Mouse (Mus musculus) MN1 (cell line): Measurements from ENCODE around the gene Shf.
"Not testable (repeated sequence)": the region's sequence is repeated elsewhere in the genome, so short reads cannot be mapped to it uniquely, and the experiment has no call there.

Source experiments
- DNase-seq: peaks from one replicate; pipeline ENCODE4 v3.0.0-alpha.2; 2016; ENCODE audit warnings: low spot score

Shf gene

DNA sequence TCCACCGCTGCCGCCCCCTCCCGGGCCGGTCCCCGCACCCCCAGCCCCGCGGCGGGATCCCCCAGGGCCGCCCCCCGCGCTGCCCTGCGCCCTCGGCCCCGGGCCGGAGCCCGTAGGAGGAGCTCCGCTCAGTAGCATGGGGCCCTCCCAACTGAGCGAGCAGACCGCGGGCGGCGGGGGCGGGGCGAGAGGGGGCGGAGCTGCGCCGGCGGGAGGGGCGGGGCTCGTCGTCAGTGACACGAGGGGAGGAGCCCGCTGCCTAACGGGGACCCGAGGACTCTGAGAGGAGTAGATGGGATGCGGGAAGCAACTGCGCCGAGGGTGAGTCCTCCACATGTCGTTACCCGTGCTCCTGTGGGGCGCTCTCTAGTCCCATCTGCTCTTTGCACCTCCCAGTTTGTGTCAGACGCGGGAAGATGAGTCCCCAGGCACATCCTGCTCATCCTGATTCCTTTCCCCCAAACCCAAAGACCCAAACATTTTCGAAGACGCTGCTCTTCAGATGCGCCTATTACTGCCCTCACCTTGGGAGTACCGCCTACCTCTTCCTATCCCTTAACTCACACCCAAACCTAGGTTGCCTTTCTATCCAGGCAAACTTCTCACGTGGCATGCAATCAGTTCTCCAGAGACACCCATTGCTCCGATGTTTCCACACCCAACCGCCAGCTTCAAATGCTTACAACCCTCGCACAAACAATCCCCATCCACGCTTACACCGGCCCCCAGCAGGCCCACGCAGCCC is at the start of gene Shf:
Gene Shf, minus strand, starts transcription at position 168 of the 745 bp plus-strand sequence.
- DNase-seq: peak; percentile 88

DNA sequence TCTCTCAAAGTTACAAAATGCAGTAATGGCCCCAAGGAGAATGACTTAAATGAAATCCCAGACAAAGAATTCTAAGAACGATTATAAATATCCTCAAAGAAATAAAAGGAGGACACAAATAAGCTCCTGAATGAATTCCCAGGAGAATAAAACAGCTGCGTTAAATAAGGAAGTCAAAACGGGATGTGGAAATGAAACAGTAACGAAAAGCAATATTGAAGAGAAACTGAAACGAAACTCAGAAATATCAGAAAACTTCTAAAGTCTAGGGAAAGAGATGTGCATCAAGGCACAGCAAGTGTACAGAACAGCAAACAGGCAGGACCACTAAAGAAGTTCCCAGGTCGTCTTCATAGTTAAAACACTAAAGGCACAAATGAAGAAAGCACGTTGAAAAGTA is 40.0 kb upstream of the Shf start:
- peak; percentile 5 for DNase-seq

DNA sequence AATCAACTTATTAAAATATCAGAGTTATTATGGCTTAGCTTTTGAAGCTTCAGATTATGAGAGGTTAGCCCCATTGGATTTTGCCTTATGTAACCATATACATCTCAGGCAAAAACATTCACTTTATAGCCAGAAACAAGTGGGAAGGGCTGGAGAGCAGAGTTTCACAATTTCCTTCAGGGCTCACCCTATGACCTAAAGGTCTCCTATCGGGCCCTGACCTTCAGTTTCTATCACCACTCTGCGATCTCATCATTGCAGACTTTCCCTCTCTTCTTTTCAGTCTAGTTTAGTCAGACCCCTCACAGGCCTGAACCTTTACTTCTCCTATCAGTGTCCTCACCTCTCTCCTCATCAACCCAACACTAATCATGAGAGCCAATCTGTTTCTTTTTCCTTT is 38.6 kb upstream of the Shf start:
- DNase-seq: no peak

DNA sequence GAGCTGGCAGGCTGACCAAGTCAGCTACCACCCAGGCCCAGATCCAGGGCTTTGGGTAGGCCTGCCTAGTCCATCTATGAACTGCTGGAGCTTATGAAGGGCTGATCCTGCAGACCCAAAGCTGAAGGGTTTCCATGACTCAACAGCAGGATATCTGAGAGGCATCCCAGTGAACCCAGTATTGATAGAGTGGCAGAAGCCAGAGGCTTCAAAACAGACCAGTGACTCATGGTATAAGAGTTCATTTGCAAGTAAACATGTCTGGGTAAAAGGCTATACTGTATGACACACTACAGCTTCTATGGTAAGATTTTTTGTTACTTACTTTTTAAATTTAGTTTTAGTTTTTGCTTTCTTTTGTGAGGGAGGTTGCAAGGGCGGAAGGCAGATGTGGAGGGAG is 27.2 kb upstream of the Shf start:
- DNase-seq: no peak

DNA sequence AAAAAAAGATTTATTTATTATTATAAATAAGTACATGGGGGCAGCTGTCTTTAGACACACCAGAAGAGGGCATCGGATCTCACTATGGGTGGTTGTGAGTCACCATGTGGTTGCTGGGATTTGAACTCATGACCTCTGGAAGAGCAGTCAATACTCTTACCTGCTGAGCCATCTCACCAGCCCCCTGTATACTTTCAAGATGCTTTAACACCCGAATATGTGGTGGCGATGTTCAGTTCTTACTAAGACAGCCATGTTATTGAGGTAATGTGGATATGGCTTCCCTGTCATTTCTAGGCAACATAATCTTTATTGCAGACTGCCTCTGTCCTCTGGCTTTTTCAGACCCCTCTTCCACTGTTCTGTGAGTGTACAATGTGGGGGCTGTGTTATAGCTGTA is 18.2 kb upstream of the Shf start:
- not testable (repeated sequence) for DNase-seq

DNA sequence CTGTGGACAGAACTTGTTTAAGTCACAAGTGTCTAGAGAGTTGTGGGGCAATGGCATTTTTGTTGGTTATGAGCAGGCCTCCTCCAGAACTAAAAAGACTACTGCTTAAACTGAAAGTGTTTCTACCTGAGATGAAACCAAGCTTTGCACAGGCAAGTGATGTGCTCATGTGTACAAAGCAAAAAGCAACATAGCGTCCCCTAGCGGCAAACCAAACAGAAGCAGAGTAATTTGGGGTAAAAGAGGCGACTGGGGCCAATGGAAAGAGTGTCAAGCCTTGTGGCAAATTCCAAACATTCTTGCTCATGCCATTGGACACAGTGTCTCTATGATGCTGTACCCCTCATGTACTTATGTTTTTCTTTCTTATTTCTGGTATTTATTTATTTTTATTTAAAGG is 16.1 kb upstream of the Shf start:
- no peak for DNase-seq

DNA sequence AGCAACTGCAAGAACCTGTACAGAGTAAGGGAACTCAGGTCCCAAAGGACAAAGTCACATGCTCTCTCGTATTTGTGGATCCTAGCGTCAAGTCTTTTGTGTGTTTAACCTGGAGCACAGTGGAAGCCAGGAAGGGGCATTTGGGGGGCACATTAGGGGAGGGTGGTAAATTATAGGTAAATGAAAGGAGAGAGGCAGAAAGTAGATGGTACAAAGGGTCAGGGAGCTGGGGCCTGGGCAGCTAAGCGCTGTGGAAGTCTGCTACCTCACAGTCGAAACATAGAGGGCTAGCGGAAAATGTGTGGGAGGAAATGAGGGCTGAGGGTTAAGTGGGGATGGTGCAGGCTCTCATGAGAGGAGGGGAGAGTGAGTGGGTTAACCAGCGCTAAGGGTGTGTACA is 13.2 kb upstream of the Shf start:
- DNase-seq: no peak

DNA sequence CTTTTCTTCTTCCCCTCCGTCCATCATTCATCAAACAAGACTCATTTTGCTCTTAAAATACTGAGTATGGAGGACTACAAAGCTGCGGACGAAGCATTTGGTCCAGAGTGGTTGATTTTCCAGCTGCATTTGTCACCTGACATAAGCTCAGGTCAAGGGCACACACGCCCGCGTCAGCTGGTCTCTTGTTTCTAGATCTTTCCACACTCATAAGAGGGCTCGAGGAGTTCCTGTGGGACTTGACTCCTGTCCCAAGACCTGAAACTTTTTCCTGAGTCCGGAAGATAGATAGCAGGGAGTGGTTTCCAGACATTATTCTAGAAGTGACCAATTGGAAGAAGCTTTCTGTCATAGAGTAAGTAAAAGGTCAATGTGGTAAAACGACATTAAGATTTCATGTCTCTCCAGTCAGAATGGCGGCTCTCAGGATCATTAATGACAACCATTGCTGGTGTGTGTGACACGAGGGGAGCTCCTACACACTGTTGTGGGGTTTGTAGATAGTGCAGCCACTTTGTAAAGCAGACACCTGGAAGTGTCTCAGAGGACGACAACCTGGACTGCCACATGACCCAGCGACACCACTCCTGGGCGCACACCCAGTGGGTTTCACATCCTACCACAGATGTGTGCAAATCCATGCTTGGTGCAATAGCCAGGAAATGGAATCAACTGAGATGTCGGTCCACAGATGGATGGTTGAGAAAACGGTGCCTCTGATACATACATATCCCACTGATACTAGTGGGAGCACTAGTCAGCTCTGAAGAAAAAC is 12.6 kb upstream of the Shf start:
- DNase-seq: no peak

DNA sequence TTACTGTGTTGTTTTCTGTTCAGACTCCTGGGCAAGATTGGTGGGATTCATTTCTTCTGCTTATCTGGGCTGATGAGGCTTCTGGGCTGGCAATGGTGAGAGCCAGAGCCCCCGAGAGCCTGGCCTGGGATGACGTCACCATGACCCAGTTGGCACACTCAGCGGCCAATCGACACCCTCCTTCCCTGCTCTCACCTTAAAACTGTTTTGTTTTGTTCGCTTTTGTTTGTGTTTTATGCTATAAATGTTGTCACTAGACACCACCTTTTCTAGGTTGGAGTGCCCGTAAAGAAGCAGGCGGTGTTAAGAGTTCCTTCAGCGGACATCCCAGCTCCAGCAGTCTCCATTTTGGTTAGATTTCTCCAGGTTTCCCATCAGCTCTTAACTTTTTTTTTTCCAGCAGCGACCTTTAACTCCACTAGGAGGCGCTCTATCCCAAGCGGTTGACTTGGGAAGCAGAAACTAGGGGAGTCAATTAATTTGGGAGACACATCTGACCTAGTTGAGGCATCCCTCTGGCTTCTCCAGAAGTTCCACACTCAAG is 11.9 kb upstream of the Shf start:
- peak; percentile 65 for DNase-seq

DNA sequence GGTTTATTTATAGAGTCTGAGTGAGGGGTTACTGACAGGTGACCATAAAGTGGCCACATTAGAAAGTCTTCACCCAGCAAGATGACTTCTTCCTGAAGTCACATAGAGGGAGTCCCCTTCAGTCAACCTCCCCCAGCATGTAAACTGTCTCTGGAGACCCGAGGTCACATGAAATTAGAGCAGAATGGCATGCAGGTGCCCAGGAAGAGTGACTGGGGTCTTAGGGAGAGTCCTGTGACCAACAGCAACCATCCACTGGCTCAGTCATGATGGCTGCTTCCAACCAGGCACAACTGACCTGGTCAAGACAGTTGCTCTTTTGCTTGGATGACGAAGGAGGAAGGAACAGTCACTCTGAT is 10.3 kb upstream of the Shf start:
- DNase-seq: no peak

DNA sequence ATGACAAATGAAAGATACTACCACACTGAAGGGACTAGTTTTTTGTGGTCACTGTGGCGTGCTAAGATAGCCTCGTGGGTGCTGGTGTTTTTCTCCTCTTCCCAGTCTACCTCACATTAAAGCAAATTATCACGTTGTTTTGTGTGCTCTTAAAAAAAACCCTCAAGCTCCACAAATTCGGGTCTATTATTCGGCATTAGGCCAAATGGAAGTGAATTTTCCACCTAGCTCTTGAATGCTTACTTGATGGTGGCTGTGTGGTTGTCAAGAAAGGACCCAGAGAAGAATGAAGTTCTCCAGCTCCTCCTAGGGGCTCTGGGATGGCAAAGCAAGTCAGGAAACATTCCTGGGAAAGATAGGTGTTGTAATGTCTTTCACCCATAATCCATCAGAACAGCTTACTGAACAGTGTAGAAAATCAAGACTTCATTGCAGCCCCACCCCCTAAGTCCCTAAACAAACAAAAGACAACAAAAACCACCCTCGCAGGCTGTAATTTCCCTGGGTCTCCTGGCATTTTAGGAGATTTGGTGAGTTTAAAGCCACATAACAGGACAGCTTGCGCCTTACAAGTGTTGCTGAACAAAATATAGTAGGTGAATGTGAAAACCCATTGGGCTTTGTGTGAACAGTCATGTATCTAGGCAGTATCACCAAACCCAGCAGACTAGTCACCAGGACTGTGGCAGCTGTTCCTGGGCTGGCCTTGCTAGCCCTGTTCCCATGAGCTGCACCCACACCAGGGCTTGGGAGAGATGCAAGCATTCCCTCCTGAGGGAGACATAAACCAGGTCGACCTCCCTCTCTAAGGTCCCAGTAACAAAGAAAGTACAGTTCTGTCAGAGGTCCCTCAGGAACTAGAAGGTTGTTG is 9.7 kb upstream of the Shf start:
- DNase-seq: peak; percentile 83

DNA sequence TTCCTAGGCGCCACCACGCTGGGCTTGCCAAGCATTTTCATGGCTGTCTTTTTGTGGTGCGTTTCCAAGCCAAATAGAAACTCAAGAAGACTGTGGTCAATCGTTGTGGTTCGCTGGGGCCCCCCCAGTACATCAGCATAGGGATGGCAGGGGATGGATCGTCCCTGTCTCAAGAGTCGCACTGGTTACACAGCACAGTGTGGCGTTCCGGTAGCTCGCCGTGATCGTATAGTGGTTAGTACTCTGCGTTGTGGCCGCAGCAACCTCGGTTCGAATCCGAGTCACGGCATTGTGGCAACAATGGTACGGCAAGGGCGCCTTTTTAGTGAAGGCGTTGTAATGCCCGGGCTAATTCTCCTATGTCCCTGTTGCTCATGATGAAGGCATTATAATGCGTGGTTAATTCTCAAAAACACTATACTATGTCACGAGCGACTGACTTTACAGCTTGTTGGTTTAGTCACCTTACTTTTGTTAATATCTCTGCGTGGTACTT is 8.8 kb upstream of the Shf start:
- peak; percentile 85 for DNase-seq

DNA sequence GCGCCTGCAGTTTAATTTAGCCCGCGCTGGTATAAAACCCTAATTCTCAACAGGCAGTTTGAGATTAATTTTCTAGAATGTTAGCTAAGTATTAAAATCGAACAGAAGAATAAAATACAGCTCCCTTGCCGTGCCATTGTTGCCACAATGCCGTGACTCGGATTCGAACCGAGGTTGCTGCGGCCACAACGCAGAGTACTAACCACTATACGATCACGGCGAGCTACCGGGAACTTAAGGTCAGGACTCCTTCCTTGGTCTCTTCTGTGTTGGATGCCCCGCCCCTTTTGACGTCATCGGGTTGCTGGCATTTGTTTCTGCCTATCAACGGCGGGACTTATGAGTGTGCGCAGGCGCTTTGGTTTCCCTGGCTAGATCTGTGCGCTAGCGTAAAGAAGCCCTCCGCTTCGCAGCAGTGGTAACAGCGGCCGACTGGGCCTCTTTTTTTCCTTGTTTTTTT is 8.3 kb upstream of the Shf start:
- DNase-seq: peak; percentile 95

DNA sequence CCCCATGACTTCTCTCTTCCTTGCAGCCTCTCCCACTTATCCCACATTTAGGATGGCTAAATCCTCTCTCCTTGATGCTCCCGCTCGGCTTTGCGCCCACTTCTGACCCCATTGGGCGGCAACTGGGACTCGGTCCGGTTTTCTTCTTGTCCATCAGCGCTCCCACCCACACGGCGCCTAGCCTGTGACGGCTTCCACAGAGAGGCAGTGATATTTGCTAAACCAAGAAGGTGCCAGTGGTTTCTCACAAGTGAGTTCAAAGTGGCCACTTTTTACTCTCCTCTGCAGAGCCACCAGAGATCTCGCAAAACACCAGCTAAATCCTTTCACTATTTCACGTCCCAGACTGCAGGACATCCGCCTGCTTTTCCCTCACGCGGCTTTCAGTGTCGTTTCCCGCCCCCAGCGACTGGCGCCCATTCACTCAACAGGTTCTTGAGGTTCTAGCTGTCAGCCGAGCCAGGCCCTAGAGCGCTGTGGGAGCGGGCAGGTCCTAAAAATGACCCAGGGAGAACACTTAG is 7.1 kb upstream of the Shf start:
- peak; percentile 61 for DNase-seq

DNA sequence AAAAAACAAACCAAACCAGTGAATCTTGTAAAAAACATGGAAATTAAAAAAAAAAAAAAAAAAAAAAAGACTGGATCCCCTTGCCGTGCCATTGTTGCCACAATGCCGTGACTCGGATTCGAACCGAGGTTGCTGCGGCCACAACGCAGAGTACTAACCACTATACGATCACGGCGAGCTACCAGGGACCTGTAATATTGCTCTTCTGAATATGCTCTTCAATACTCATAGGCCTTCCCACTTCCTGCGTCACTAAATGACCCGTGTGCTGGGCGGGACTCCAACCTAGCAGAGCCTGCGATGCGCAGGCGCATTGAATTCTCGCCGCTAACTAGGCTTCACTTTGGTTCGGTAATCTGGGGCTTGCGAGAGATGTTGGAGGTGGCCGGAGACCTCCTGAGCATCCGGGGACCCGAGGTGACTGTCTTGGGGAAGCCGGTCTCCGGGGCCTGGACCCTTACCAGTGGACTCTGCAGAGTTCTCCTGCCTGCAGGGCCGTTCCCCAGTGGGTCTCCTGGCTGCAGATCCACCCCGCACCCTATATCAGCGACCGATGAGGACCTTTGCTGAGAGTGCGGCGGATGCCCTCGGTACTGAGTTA is 6.5 kb upstream of the Shf start:
- DNase-seq: peak; percentile 97

DNA sequence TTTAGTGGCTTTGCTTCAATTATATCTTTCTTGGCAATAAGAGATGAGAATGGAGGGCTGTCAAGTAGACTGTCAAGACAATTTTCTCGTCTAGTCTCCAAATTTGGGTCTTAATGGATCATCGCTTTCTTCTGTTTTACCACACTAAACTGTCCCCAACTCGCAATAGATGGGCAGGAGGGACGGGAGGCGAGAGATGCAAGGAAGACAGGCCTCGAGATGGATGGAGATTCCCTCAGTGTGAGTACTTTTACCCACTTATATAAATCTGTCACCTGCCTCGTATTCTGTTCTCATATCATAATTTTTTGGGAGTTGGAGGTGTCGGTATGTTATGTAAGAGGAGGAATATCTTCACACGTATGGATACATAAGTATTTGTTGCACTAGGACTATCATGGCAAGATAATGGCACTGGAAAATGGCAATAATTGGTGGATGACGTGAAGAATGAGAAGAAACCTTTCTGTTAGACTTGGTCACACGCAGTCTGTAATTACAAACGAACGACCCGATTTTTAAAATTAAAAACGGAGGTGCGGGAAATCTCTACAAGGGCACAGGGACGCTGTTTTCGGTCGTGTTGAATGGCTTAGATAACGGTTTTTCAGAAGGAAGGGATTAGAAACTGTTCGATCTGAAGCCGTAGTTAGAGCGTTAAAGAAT is 5.8 kb upstream of the Shf start:
- peak; percentile 19 for DNase-seq

DNA sequence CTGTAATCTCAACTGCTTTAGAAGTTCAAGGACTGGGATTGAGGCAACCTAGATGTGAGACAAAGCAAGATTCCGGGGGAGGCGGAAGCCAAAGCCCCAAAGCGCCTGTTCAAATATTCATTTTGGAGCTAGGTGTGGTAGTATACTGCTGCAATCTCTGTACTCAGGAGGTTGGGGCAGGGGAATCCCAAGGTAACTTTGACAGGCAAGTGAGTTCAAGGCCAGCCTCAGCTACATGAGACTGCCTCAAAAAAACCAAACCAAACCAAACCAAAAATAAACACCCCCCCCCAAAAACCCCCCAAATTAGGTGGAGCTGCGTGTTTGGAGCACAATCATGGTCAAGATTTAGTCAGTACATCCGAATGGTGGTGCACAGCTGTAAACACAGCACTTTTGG is 5.0 kb upstream of the Shf start:
- DNase-seq: no peak

DNA sequence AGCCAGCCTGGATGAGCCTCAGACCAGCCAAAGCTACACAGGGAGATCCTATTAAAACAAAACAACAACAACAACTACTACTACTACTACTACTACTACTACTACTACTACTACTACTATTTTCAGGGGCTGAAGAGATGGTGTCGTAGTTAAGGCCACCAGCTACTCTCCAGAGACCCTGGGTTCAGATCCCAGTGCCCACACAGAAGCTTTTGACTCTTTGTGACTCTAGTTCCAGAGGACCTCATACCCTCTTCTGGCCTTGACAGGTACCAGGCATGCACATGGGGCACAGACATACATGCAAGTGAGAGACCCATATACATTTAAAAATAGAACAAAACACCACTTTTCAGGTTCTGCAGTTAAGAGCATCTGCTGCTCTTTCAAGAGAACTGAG is 3.6 kb upstream of the Shf start:
- no peak for DNase-seq

DNA sequence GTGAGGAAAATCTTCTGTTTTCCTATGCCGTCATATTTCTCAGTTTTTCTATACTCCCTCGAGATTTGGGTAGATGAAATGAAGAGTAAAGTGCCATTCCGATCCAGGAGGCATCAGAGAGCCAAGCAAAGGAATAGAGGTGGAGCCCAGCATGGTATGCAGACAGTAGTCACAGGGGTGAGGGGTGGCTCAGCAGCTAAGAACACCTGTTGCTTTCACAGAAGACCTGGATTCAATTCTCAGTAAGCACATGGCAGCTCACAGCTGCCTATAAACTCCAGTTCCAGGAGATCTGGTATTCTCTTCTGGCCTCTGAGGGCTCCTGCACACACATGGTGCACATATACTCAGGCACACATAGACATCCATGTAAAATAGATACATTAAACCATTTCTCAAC is 3.1 kb upstream of the Shf start:
- no peak for DNase-seq

DNA sequence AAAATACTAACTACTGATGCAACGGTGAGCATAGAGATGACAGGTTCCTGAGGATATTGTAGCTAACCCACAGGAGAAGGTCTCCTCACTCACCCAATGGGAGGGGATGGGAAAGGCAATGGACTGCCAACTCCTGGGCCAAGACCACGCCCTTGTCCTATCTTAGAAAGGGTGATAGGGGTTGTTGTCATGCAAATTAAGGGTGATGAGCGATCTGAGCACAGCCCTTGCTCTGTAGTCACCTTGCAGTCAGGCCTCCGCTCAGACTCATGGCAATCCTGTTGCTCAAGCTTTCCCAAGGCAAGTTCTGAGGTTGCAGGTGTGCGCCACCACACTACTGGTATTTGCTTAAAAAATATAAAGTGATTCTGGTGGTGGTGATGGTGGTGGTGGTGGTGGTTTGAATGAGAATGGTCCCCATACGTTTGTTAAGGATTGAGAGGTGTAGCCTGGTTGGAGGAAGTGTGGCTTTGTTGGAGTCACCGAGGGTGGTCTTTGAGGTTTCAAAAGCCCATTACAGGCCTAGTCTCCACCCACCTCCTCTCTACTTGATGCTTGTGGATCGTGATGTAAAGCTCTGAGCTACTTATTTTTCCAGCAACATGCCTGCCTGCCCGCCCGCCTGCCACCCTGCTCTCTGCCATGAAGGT is 1.3 kb upstream of the Shf start:
- DNase-seq: no peak
